Mouse (Mus musculus) MEL (cell line): Measurements from ENCODE around the gene Ceacam19. TPM values are rescaled to one million over a fixed set of nuclear protein-coding genes. Genes with fewer than 3 reads are reported as not detected.
A peak's percentile ranks its signal among the peaks of the same experiment; 100 is the strongest.

Experiments used
- DNase-seq: peaks from one replicate; pipeline ENCODE4 v3.0.0; 2011; ENCODE audit warnings: low read depth, low spot score
- H3K27ac ChIP-seq: 2 replicates; pipeline ENCODE4 v1.5.1; 2012; ENCODE audit warnings: low read depth, mild to moderate bottlenecking, control low read depth, low read length, moderate library complexity; ENCODE audit not compliant: control insufficient read depth
- H3K27me3 ChIP-seq, 2 experiments: fragments of 150-350 bp in 1 of 2; sonication (generic) in 1 of 2; 2 replicates each; pipeline ENCODE4 v1.6.1; 2012; ENCODE audit warnings: low read length in 2 of 2, mild to moderate bottlenecking in 2 of 2, improper control_type of control experiment in 1 of 2, moderate library complexity in 1 of 2; ENCODE audit not compliant: insufficient read depth in 2 of 2, control insufficient read depth in 1 of 2
- H3K36me3 ChIP-seq, 2 experiments: 2 replicates each; pipeline ENCODE4 v1.6.1; 2012 to 2014; ENCODE audit warnings: low read length in 2 of 2, improper control_type of control experiment in 1 of 2, inconsistent platforms in 1 of 2, mild to moderate bottlenecking in 1 of 2; ENCODE audit not compliant: insufficient read depth in 2 of 2, control insufficient read depth in 1 of 2
- H3K4me1 ChIP-seq, 2 experiments: fragments of 150-350 bp in 1 of 2; sonication (generic) in 1 of 2; 2 replicates each; pipeline ENCODE4 v1.6.1; 2012; ENCODE audit warnings: low read length in 2 of 2, improper control_type of control experiment in 1 of 2, mild to moderate bottlenecking in 1 of 2; ENCODE audit not compliant: insufficient read depth in 2 of 2, control insufficient read depth in 1 of 2
- H3K4me3 ChIP-seq, 2 experiments: fragments of 150-350 bp in 1 of 2; sonication (generic) in 1 of 2; 2 replicates each; pipeline ENCODE4 v1.5.1; 2012; ENCODE audit warnings: low read depth in 2 of 2, low read length in 2 of 2, mild to moderate bottlenecking in 2 of 2, moderate library complexity in 2 of 2, control low read depth in 1 of 2, improper control_type of control experiment in 1 of 2; ENCODE audit not compliant: control insufficient read depth in 1 of 2, insufficient read depth in 1 of 2
- H3K79me2 ChIP-seq: 2 replicates; pipeline ENCODE4 v1.6.1; 2012; ENCODE audit warnings: mild to moderate bottlenecking, low read length, moderate library complexity; ENCODE audit not compliant: control insufficient read depth, poor library complexity, insufficient read depth
- H3K9ac ChIP-seq: 2 replicates; pipeline ENCODE4 v1.6.1; 2012; ENCODE audit warnings: low read depth, mild to moderate bottlenecking, control low read depth, low read length, moderate library complexity; ENCODE audit not compliant: control insufficient read depth, poor library complexity, severe bottlenecking
- H3K9me3 ChIP-seq: fragments of 150-350 bp; sonication (generic); replicated peaks from 2 replicates; pipeline ENCODE4 v1.6.1; 2012; ENCODE audit warnings: mild to moderate bottlenecking, low read length, improper control_type of control experiment, moderate library complexity; ENCODE audit not compliant: insufficient read depth
- BHLHE40 ChIP-seq: IDR thresholded peaks from 2 replicates; pipeline ENCODE4 v1.6.1; 2012; ENCODE audit warnings: low read depth, mild to moderate bottlenecking, inconsistent platforms, low read length, improper control_type of control experiment, borderline replicate concordance
- CTCF ChIP-seq, 3 experiments: IDR thresholded peaks in 2 of 3; conservative IDR thresholded peaks in 1 of 3; 2 replicates each; pipeline ENCODE4 v1.5.1; 2011 to 2012; ENCODE audit warnings: low read length in 3 of 3, low read depth in 2 of 3, mild to moderate bottlenecking in 2 of 3, improper control_type of control experiment in 1 of 3, inconsistent platforms in 1 of 3, mixed read lengths in 1 of 3, moderate library complexity in 1 of 3; ENCODE audit not compliant: control insufficient read depth in 1 of 3, insufficient read depth in 1 of 3, poor library complexity in 1 of 3, severe bottlenecking in 1 of 3
- GATA1 ChIP-seq: IDR thresholded peaks from 2 replicates; pipeline ENCODE4 v1.6.1; 2011; ENCODE audit warnings: low read depth, low read length, improper control_type of control experiment
- MAFK ChIP-seq: IDR thresholded peaks from 2 replicates; pipeline ENCODE4 v1.6.1; 2011; ENCODE audit warnings: low read depth, mild to moderate bottlenecking, low read length, improper control_type of control experiment, borderline replicate concordance
- MYB ChIP-seq: IDR thresholded peaks from 2 replicates; pipeline ENCODE4 v1.6.1; 2011; ENCODE audit warnings: mild to moderate bottlenecking, low read depth, low read length, improper control_type of control experiment
- NELFE ChIP-seq: IDR thresholded peaks from 2 replicates; pipeline ENCODE4 v1.6.1; 2011; ENCODE audit warnings: low read depth, low read length, improper control_type of control experiment
- NRF1 ChIP-seq: IDR thresholded peaks from 2 replicates; pipeline ENCODE4 v1.6.1; 2014; ENCODE audit warnings: low read depth, mild to moderate bottlenecking, inconsistent platforms, low read length, improper control_type of control experiment, moderate library complexity; ENCODE audit not compliant: poor library complexity, insufficient read depth, severe bottlenecking
- RAD21 ChIP-seq: IDR thresholded peaks from 2 replicates; pipeline ENCODE4 v1.6.1; 2011; ENCODE audit warnings: mild to moderate bottlenecking, low read depth, low read length, improper control_type of control experiment
- RCOR1 ChIP-seq: IDR thresholded peaks from 2 replicates; pipeline ENCODE4 v1.6.1; 2012; ENCODE audit warnings: low read depth, mild to moderate bottlenecking, inconsistent platforms, low read length, improper control_type of control experiment
- SMC3 ChIP-seq: IDR thresholded peaks from 2 replicates; pipeline ENCODE4 v1.6.1; 2011; ENCODE audit warnings: low read depth, low read length, improper control_type of control experiment
- TCF12 ChIP-seq: IDR thresholded peaks from 2 replicates; pipeline ENCODE4 v1.6.1; 2014; ENCODE audit warnings: low read depth, mild to moderate bottlenecking, inconsistent platforms, low read length, improper control_type of control experiment, moderate library complexity
- USF2 ChIP-seq, 2 experiments: IDR thresholded peaks; 2 replicates each; pipeline ENCODE4 v1.6.1; 2011 to 2012; ENCODE audit warnings: improper control_type of control experiment in 2 of 2, low read length in 2 of 2, borderline replicate concordance in 1 of 2, inconsistent platforms in 1 of 2, low read depth in 1 of 2, mild to moderate bottlenecking in 1 of 2; ENCODE audit not compliant: insufficient read depth in 1 of 2
- ZC3H11A ChIP-seq: IDR thresholded peaks from 2 replicates; pipeline ENCODE4 v1.6.1; 2012; ENCODE audit warnings: low read depth, mild to moderate bottlenecking, inconsistent platforms, low read length, improper control_type of control experiment
- polyA plus RNA-seq, 2 experiments: library from polyadenylated mRNA; stranded (reverse) in 1 of 2; unstranded in 1 of 2; fragments of >175 nt in 1 of 2; fragments of >200 nt in 1 of 2; gene quantifications; 2 replicates each; pipeline versions ENCODE4 v1.2.1 to v1.2.4; 2012; ENCODE audit warnings: low replicate concordance in 2 of 2, low read depth in 1 of 2; ENCODE audit not compliant: insufficient read length in 2 of 2, insufficient read depth in 1 of 2, missing spikeins in 1 of 2
- total RNA-seq: library from RNA; depleted of rRNA; stranded (reverse); fragments of 300-350 nt; gene quantifications from 2 replicates; pipeline ENCODE4 v1.2.3, GENCODE M21; 2012

Ceacam19 gene
- total and polyA plus RNA-seq, 3 experiments: 0.03 to 0.04 TPM; not detected in 1

DNA sequence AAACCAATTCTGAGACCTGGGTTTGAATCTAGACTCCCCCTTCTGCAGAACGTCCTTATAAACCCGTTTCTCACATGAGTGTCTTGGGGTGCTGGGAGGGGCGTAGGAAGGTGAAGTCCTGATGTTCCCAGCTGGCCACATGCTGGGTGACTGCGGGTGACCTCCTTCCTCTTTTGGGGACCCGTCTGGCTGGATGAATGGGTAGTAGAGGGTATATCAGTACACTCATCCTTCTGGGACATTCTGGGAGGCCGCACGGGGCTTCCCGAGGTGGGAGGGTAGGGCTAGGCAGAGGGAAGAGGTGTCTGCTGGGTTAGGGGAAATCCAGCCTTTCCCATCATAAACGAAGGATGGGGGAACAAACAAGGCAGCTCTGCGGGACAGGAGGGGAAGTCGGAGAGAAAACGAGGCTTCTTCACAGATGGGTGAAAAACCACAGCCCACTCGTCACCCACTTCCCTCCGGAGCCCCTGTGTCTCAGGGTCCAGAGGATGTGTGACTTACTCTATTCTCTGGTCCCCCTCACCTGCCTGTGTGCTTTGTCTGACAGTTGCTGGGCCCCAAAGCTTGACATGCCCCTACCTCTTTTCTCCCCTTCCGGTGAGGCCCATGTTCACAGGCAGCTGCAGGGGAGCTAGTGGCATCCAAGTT lies 43.1 kb downstream of the Ceacam19 start (continued):
- TF ChIP-seq TCF12: no peak
- TF ChIP-seq, all 39 proteins: peak for 0

DNA sequence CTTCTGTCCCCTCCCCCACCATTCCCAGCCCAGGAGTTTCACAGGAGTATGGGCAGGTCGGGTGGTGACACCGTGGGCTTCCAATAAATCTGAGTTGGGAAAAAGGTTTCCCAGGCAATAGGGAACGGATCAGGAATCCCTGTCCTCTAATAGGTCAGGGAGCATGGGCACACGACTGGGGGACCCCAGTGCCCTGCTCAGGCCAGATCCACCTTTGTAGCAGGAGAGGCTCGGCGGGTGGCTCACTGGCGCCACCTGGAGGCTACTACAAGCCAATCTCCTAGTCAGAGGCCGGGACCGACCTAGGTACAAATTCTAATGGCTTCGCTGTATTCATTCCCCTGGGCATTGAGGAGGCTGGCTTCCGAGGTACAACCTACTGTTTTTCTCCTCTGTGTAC lies 44.2 kb downstream of the Ceacam19 start:
- Histone ChIP-seq H3K4me3 (no peak overlapping the region), H3K27me3 (no peaks in the 10 kb centered on the region), H3K27ac (no peak overlapping the region), H3K4me1 (no peaks in the 10 kb centered on the region; a peak in 1 of 4 replicates), H3K9ac (no peak overlapping the region), H3K36me3 (no peaks in the 10 kb centered on the region)
- TF ChIP-seq ZC3H11A (peak; percentile 75), MYB (no peak), CTCF (IDR thresholded peaks at IDR 0.05 in 2 of 3, conservative IDR thresholded peaks at IDR 0.05 in 1 of 3; ENCODE audit: control insufficient read depth in 1 of 3, insufficient read depth in 1 of 3, low read depth in 2 of 3, low read length in 3 of 3, poor library complexity in 1 of 3, severe bottlenecking in 1 of 3) (peak; percentile 88 to 92 (median 90)), SMC3 (peak; percentile 96), RCOR1 (no peak), GATA1 (no peak), NELFE (no peak), RAD21 (peak; percentile 78)
- TF ChIP-seq, all 39 proteins: peak for 4
- H3K79me2 ChIP-seq: no peaks in the 10 kb centered on the region
- no peaks in the 10 kb centered on the region for H3K9me3 ChIP-seq
- peak; percentile 64 for DNase-seq

DNA sequence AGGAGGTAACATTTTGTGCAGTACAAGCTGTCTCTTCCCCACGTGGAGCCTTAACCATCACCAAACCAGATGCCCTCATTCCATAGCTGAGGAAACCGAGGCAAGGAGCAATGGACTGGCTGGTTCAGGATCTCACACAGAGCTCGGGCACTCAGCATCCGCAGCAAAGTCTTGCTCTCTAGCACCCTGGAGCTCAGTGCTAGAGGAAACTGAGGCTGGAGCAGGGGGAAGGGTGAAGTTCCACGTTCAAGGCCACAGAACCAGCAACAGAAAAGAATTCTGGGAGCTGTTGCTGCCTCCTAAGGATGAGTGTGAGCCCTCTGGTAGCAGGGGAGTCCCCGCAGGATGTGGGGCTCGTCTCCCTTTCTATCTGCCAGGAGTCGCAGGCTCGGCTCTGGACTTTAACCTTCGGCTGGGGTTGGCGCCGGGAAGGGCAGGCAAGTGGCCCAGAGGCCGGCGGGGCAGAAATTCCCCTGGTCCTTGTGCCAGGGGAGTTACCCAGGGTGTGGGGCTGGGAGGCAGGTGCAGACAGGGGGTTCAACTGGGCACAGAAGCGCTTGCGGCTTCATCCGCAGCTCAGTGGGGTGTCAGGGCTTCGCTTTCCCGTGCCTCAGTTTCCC lies 44.8 kb downstream of the Ceacam19 start:
- TF ChIP-seq NRF1 (no peak), USF2 (IDR thresholded peaks at IDR 0.05; ENCODE audit: borderline replicate concordance in 1 of 2, insufficient read depth in 1 of 2, low read depth in 1 of 2, low read length in 2 of 2) (no peak), BHLHE40 (no peak), MAFK (no peak)
- TF ChIP-seq, all 39 proteins: peak for 0
- Histone ChIP-seq H3K36me3 (no peaks in the 10 kb centered on the region), H3K27me3 (no peaks in the 10 kb centered on the region), H3K27ac (no peak overlapping the region), H3K4me1 (no peaks in the 10 kb centered on the region; a peak in 1 of 4 replicates), H3K9ac (no peak overlapping the region), H3K79me2 (no peaks in the 10 kb centered on the region), H3K9me3 (no peaks in the 10 kb centered on the region), H3K4me3 (no peak overlapping the region)
- DNase-seq: no peak
